Mouse (Mus musculus): Measurements from ENCODE around the gene Fshr. TPM values are rescaled to one million over a fixed set of nuclear protein-coding genes. Genes with fewer than 3 reads are reported as not detected.

Gene Fshr
- total and polyA plus RNA-seq, 2 experiments from 2014 or later = not detected

DNA sequence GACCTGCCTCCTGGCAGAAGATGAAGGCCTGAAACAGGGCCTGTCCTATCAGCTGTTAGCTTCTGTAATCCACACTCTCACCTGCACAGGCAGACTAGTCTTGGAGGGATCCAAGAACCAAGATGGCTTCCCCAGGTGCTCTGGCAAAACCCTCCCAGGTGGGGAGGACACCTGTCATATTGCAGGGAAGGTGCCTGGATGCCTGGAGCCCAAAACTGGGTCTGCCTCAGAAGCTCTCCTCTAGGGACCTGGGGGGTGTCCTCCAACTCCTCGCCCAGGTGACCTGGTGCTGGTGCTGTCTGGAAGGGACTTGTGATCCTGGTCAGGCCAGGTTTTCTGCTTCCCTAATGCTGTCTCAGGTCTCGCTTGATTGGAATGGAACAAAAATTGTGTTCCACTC lies 167.5 kb downstream of the Fshr start:
- Histone ChIP-seq H3K27ac (ENCODE audit: low read depth) (no peak overlapping the region), H3K4me3 (ENCODE audit: low read depth, low read length) (no peak overlapping the region), H3K4me2 (ENCODE audit: low read depth, low read length) (no peak overlapping the region), H3K4me1 (ENCODE audit: control insufficient read depth, insufficient read depth) (no peaks in the 10 kb centered on the region), H3K9ac (replicated peaks; ENCODE audit: low read depth, low read length) (no peak overlapping the region), H3K27me3 (ENCODE audit: control insufficient read depth, insufficient read depth, low read length) (no peaks in the 10 kb centered on the region), H3K36me3 (replicated peaks; ENCODE audit: control insufficient read depth, insufficient read depth, low read length) (no peaks in the 10 kb centered on the region), H3K9me3 (replicated peaks; ENCODE audit: control insufficient read depth, low read length) (no peaks in the 10 kb centered on the region)
- no peak for TF ChIP-seq EP300 (IDR thresholded peaks at IDR 0.05; ENCODE audit: low read depth)
- TF ChIP-seq CTCF (IDR thresholded peaks at IDR 0.05; ENCODE audit: low read depth) = no peak
- 72% methylated on average over 2 of the region's 2 CpGs for WGBS
- no peak for DNase-seq (ENCODE audit: low spot score)
- no peak for ATAC-seq (ENCODE audit: insufficient read depth, low read depth)

GRCm38 (mm10) chr17:89019518-89019917 lies 181.0 kb downstream of the Fshr start:
- Histone ChIP-seq H3K9me3 (replicated peaks; ENCODE audit: control insufficient read depth, low read length) (no peaks in the 10 kb centered on the region), H3K4me2 (ENCODE audit: low read depth, low read length) (no peak overlapping the region), H3K36me3 (replicated peaks; ENCODE audit: control insufficient read depth, insufficient read depth, low read length) (no peaks in the 10 kb centered on the region), H3K4me3 (ENCODE audit: low read depth, low read length) (no peak overlapping the region), H3K4me1 (ENCODE audit: control insufficient read depth, insufficient read depth) (no peaks in the 10 kb centered on the region), H3K27me3 (ENCODE audit: control insufficient read depth, insufficient read depth, low read length) (no peaks in the 10 kb centered on the region), H3K9ac (replicated peaks; ENCODE audit: low read depth, low read length) (no peak overlapping the region), H3K27ac (ENCODE audit: low read depth) (no peak overlapping the region)
- no peak for DNase-seq (ENCODE audit: low spot score)
- ATAC-seq (ENCODE audit: insufficient read depth, low read depth) = no peak
- TF ChIP-seq EP300 (IDR thresholded peaks at IDR 0.05; ENCODE audit: low read depth) (no peak), CTCF (IDR thresholded peaks at IDR 0.05; ENCODE audit: low read depth) (no peak)
- 80% methylated on average over 2 of the region's 2 CpGs for WGBS

DNA sequence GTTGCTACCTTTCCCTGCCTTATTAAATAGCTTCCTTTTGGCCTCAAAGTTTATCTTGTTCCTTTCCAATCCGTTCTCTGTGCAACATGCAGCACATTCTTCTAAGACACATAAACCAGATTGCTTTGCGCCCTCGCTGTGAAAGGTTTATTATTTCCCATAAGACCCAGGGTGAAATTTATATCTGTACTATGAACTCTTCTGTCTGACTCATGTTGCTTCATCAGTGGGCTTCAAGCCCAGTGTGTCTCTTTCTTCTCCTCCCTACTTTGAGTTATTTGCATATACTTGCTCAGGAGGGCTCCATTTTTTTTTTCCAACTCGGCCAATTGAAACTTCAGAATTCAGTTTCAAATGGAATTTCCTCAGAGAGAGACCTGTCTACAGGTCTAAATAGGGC lies 183.5 kb downstream of the Fshr start:
- H3K4me3 ChIP-seq (ENCODE audit: low read depth, low read length) = no peak overlapping the region
- TF ChIP-seq EP300 (IDR thresholded peaks at IDR 0.05; ENCODE audit: low read depth) (no peak), CTCF (IDR thresholded peaks at IDR 0.05; ENCODE audit: low read depth) (no peak)
- no peaks in the 10 kb centered on the region for H3K9me3 ChIP-seq (replicated peaks; ENCODE audit: control insufficient read depth, low read length)
- no peaks in the 10 kb centered on the region for H3K27me3 ChIP-seq (ENCODE audit: control insufficient read depth, insufficient read depth, low read length)
- ATAC-seq (ENCODE audit: insufficient read depth, low read depth) (no peak), DNase-seq (ENCODE audit: low spot score) (no peak)
- H3K4me2 ChIP-seq (ENCODE audit: low read depth, low read length) = no peak overlapping the region
- no peak overlapping the region for H3K9ac ChIP-seq (replicated peaks; ENCODE audit: low read depth, low read length)
- no peaks in the 10 kb centered on the region for H3K36me3 ChIP-seq (replicated peaks; ENCODE audit: control insufficient read depth, insufficient read depth, low read length)
- WGBS = 62% methylated on average over 4 of the region's 4 CpGs
- no peaks in the 10 kb centered on the region for H3K4me1 ChIP-seq (ENCODE audit: control insufficient read depth, insufficient read depth)
- H3K27ac ChIP-seq (ENCODE audit: low read depth) = no peak overlapping the region

DNA sequence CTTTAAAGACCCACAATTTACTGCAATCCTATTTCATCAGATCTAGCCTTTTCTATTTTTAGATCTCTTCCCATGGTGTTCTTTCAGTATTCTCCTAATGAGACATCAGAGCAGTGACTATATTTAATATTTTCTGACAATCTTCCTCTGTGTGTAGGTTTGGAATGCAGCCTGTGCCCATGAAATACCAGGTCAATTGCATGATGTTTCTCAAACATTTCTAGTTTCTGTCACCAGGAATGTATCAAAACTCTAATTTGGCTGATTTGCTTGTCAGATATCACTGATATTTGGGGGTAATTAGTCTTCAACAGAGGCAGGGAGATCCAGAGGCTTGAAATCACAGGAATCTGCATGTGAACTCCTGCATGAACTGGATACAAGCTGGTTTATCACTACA lies 186.8 kb downstream of the Fshr start:
- H3K4me1 ChIP-seq (ENCODE audit: control insufficient read depth, insufficient read depth) = no peaks in the 10 kb centered on the region
- no peaks in the 10 kb centered on the region for H3K36me3 ChIP-seq (replicated peaks; ENCODE audit: control insufficient read depth, insufficient read depth, low read length)
- ATAC-seq (ENCODE audit: insufficient read depth, low read depth) = no peak
- no peak for DNase-seq (ENCODE audit: low spot score)
- no peaks in the 10 kb centered on the region for H3K27me3 ChIP-seq (ENCODE audit: control insufficient read depth, insufficient read depth, low read length)
- H3K4me2 ChIP-seq (ENCODE audit: low read depth, low read length) = no peak overlapping the region
- no peak for TF ChIP-seq CTCF (IDR thresholded peaks at IDR 0.05; ENCODE audit: low read depth)
- no peak overlapping the region for H3K27ac ChIP-seq (ENCODE audit: low read depth)
- H3K9me3 ChIP-seq (replicated peaks; ENCODE audit: control insufficient read depth, low read length) = no peaks in the 10 kb centered on the region
- no peak overlapping the region for H3K9ac ChIP-seq (replicated peaks; ENCODE audit: low read depth, low read length)
- no peak overlapping the region for H3K4me3 ChIP-seq (ENCODE audit: low read depth, low read length)

DNA sequence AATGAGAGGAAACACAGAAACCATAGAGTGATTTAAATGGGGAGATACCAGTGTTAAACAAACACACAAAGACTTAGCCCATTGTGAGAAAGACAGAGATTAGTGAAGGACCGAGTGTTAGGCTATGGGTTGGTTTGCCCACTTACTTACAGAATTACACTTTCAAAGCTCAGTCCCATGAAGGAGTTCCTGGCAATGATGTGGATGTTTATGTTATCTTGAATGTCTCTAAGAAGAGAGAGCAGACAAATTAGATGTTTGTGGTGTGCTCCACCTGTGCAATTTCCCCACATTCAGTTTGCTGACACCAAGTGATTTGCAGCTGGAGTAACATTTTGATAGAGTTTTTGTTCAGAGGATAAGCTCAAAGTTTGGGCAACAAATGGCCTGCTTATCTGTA lies 191.4 kb downstream of the Fshr start:
- no peak for DNase-seq (ENCODE audit: low spot score)
- Histone ChIP-seq H3K4me1 (ENCODE audit: control insufficient read depth, insufficient read depth) (no peaks in the 10 kb centered on the region), H3K4me2 (ENCODE audit: low read depth, low read length) (no peak overlapping the region), H3K27ac (ENCODE audit: low read depth) (no peak overlapping the region), H3K4me3 (ENCODE audit: low read depth, low read length) (no peak overlapping the region), H3K27me3 (ENCODE audit: control insufficient read depth, insufficient read depth, low read length) (no peaks in the 10 kb centered on the region), H3K36me3 (replicated peaks; ENCODE audit: control insufficient read depth, insufficient read depth, low read length) (no peaks in the 10 kb centered on the region), H3K9me3 (replicated peaks; ENCODE audit: control insufficient read depth, low read length) (no peaks in the 10 kb centered on the region), H3K9ac (replicated peaks; ENCODE audit: low read depth, low read length) (no peak overlapping the region)
- 64% methylated on average over 1 of the region's 1 CpGs for WGBS
- TF ChIP-seq CTCF (IDR thresholded peaks at IDR 0.05; ENCODE audit: low read depth) (no peak), EP300 (IDR thresholded peaks at IDR 0.05; ENCODE audit: low read depth) (no peak)
- no peak for ATAC-seq (ENCODE audit: insufficient read depth, low read depth)

GRCm38 (mm10) chr17:89008680-89009079 lies 191.8 kb downstream of the Fshr start:
- Histone ChIP-seq H3K9me3 (replicated peaks; ENCODE audit: control insufficient read depth, low read length) (no peaks in the 10 kb centered on the region), H3K36me3 (replicated peaks; ENCODE audit: control insufficient read depth, insufficient read depth, low read length) (no peaks in the 10 kb centered on the region), H3K9ac (replicated peaks; ENCODE audit: low read depth, low read length) (no peak overlapping the region), H3K27ac (ENCODE audit: low read depth) (no peak overlapping the region), H3K4me3 (ENCODE audit: low read depth, low read length) (no peak overlapping the region), H3K27me3 (ENCODE audit: control insufficient read depth, insufficient read depth, low read length) (no peaks in the 10 kb centered on the region), H3K4me2 (ENCODE audit: low read depth, low read length) (no peak overlapping the region), H3K4me1 (ENCODE audit: control insufficient read depth, insufficient read depth) (no peaks in the 10 kb centered on the region)
- TF ChIP-seq EP300 (IDR thresholded peaks at IDR 0.05; ENCODE audit: low read depth) = no peak
- TF ChIP-seq CTCF (IDR thresholded peaks at IDR 0.05; ENCODE audit: low read depth) = no peak
- DNase-seq (ENCODE audit: low spot score) = no peak
- ATAC-seq (ENCODE audit: insufficient read depth, low read depth) = no peak
- 65% methylated on average over 7 of the region's 7 CpGs for WGBS
